Mouse (Mus musculus) cerebellum, postnatal 25 days (tissue): Measurements from ENCODE around the gene Ano10.

Experiments used
- DNase-seq, 2 experiments: peaks; one replicate each; pipeline ENCODE4 v3.0.0; 2021; ENCODE audit warnings: mixed read lengths in 2 of 2

The Ano10 gene

DNA sequence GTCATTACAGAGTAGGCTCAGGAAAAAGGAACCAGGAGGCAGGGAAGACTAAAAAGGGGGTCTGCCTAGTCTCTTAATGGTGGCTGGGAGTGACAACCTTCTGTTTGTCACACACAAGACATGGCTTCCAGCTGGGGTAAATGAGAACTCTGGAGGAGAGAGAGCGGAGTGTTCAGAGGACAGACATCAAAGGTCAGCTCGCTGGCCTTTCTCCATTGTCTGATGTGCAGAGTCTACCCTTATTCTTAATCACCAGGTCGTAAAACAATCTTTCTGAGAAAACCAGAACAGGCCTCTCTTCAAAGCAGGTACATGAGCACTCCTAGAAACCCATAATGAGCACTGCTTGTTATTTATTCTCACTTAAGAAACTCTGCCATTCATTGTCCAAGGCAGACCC lies 5.8 kb downstream of the Ano10 start:
- DNase-seq: no peak

GRCm38 (mm10) chr9:122287526-122287925 lies 6.7 kb downstream of the Ano10 start:
- DNase-seq: no peak

GRCm38 (mm10) chr9:122285833-122286310 lies 8.4 kb downstream of the Ano10 start:
- DNase-seq: no peak

- DNase-seq: peak in 1 of 2 experiments; percentile 38
Observed at GRCm38 (mm10) chr9:122285146-122285832, 8.9 kb downstream of the Ano10 start.

GRCm38 (mm10) chr9:122284696-122285095 lies 9.5 kb downstream of the Ano10 start:
- DNase-seq: no peak

GRCm38 (mm10) chr9:122281004-122281403 lies 13.2 kb downstream of the Ano10 start:
- no peak for DNase-seq

DNA sequence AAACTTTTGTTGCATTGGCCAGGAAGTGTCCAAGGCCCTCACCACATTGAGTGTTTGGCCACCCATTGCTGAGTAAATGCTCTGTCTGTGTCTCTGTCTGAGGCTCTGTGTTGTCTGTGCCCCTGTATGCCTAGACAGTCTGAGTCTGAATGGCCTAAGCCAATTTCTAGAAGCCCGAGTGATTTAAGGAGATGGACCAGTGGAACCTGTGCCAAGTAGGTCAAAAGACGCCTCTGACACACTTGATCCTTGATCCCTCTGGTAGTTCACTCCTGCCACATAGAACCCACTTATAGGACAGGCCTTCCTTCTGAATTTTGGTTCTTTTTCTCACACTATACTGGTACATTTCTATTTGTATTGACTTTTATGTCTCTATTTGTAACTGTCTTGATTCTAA lies 17.6 kb downstream of the Ano10 start:
- DNase-seq: no peak

DNA sequence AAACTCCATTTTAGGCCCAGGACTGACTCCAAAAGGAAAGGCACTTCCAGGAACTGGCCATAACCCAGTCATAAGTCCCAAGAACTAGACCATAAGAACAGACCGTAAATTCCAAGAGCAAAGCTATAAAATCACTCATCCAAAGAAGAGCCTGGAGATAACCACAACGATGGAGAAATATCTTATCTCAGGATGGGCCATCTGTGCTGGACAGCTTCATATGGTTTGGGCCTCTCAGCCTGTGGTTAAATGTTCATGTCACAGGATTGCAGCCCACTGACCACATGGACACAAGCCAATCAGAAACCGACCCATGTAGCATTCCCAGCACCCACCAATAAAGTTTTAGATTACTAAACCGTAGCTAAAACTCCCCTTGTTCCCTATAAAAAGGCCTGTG lies 18.1 kb downstream of the Ano10 start:
- DNase-seq: no peak

DNA sequence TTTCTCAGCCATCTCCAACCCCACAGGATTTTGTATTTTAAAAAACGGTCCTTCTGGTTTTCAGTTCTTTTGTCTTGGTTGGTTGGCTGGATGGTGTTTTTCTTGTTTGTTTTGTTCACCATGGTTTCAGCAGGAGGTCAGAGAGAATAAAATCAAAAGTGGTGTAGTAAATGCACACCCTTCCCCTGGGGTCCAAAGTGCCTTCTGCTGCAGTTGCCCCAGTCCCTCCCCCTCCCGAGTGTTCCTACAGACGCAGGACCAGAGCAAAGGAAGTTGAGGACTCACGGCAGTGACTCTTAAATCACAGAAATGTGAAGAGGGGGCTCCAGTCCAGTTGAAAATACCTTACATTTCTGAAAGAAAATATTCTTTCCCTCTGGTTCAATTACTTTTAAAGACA lies 19.9 kb downstream of the Ano10 start:
- DNase-seq: no peak

- no peak for DNase-seq
Observed at GRCm38 (mm10) chr9:122273879-122274278, 20.3 kb downstream of the Ano10 start.

GRCm38 (mm10) chr9:122271866-122272265 lies 22.4 kb downstream of the Ano10 start:
- no peak for DNase-seq

GRCm38 (mm10) chr9:122271318-122271717 lies 22.9 kb downstream of the Ano10 start:
- DNase-seq: no peak

DNA sequence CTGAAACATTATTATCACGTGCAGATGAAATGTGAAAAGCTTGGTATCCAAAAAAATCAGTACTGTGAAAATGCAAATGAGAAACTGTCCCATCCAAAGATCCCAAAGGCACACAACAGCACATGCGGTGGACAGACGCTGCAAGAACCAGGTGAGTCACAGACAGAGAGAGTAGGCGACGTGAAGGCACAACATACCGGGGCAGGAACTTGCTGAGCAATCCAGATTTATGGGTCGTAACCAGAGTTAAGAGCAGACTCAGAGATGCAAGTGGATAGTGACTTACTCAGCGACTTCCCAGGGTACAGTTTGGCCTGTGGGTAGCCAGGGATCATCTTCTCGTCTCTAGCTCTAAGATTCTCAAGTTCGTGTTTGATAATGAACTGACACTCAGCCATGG lies 23.3 kb downstream of the Ano10 start:
- no peak for DNase-seq

- DNase-seq: no peak
Observed at GRCm38 (mm10) chr9:122269256-122270041, 24.8 kb downstream of the Ano10 start.

DNA sequence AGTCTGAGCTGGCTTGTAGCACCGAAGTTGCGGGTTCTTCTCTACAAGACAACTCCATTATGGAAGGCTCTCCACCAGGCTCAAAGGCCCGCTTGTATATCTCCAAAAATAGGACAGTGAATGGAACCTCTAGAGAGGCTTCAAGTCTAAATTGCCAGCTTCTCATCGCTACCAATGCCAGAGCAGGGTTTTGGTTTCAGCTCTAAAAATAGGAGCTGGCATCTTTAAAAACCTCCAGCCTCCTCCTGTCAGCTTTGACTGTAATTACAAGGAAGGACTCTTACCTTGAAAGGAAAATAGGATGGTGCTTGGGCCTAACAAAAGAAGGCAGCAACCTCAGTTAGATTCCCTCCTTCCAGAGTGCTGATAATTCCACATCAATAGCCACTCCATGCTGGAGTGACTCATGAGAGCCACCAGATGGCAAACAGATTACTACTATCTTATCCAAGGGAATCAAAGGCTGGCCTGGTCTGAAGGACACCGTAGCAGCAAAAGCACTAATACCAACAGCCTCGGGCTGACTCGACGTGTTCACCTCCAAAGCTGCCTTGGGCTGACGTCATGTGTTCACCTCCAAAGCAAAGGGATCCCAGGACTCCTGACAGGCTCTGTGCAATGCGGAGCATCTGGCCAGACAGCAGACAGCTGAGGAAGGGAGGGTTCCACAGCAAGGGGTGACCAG lies 28.6 kb downstream of the Ano10 start:
- no peak for DNase-seq

DNA sequence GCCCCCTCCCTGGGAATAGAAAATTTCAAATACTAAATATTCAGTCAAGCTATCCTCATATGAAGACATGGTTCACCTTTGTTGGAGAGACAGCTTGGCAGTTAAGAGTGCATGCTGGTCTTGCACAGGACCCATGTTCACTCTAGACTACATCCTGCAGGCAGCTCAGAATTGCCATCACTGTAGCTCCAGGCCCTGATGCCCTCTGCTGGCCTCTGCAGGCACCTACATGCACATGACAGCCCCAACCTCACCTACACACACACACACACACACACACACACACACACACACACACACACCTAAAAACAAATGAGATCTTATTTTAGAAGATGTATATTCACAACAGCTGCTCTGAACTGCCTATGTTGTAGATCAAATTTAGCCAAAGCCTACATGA lies 31.1 kb downstream of the Ano10 start:
- DNase-seq: no peak

GRCm38 (mm10) chr9:122254386-122254785 lies 39.8 kb downstream of the Ano10 start:
- DNase-seq: no peak

DNA sequence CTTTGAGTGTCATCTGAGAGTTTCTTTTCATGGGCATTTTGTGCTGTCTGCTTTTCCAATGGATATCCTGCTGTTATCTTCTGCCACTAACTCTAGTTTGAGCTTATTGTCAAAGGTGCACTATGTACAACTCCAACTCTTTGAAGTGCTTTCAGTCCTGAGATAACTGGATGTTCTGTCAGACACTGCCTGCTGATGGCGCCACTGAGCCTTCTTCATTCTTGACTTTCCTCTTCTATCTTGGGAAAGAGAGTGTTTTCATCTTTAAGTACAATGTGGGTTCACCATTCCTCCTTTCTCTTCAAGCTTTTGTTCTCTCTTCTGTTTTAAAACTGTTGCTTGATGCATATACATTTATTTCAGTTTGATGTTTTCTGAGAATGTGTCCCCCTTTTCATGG lies 42.1 kb downstream of the Ano10 start:
- no peak for DNase-seq

GRCm38 (mm10) chr9:122248168-122248567 lies 46.1 kb downstream of the Ano10 start:
- DNase-seq: peak; percentile 50 to 75

GRCm38 (mm10) chr9:122247430-122248027 lies 46.7 kb downstream of the Ano10 start:
- peak; percentile 61 to 87 for DNase-seq

DNA sequence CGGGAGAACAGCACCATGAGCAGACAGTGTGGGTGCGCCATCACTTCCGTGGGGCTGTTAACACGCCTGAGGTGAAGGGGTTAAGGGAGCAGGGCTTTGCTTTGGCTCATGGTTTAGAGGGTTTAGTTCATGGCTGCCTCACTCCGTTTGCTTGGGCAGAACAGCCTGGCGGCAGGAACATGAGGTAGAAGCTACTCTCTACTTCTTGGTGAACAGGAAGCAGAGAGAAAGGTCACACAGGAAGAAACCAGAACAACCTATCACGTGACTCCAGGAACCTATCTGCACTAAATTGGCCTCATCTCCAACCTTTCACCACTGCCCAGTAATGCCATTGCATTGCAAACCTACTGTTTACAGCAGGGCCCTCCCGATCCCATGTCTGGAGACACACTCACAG lies 48.3 kb downstream of the Ano10 start:
- DNase-seq: no peak

GRCm38 (mm10) chr9:122245471-122245870 lies 48.8 kb downstream of the Ano10 start:
- no peak for DNase-seq

DNA sequence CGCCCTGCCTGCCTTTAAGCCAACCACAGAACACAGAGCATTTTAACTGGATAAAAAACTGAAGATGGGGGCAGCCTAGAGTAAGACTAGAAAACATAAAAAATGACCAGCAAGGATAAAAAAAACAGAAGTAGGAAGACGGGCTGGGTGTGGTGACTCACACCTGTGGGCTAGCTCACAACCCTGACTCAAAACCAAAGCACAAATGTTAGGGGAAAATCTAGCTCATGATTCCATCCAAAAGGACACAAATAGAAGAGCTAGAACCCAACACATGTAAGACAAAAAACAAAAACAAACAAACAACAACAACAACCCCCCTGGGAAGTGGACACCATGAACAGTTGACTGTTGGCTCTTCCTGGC lies 49.4 kb downstream of the Ano10 start:
- no peak for DNase-seq
